11 mouse cellular contexts compared by ENCODE assay signal in genomic region chr11:87007371-87007770, GRCm38 (mm10). TPM values are rescaled to one million over a fixed set of nuclear protein-coding genes. Genes with fewer than 3 reads are reported as not detected.
DNase-seq lines count a peak whose midpoint lies in the region; ATAC-seq and TF ChIP-seq lines count a peak whose summit lies in the region.
"Had no signal": no experiment of that assay in that cellular context is flagged by ENCODE, and none has a peak within 500 bp of the region (broad histone marks: within the 10 kb centered on the region; RNA-seq: fewer than 3 reads in every experiment).

No protein-coding gene starts in this region.

- no peaks in the 10 kb centered on the region for H3K36me3 ChIP-seq in kidney, postnatal 0 days (ENCODE audit: insufficient read depth, low read length)
- H3K36me3 ChIP-seq in kidney, adult 2 months (ENCODE audit: control insufficient read depth, insufficient read depth, low read length): no peaks in the 10 kb centered on the region
- no peaks in the 10 kb centered on the region for H3K36me3 ChIP-seq in neural tube, embryonic 13.5 days
- no peaks in the 10 kb centered on the region for H3K36me3 ChIP-seq in hindbrain, embryonic 11.5 days (ENCODE audit: control insufficient read depth, insufficient read depth, low read length)

- TF ChIP-seq CTCF in kidney, postnatal 0 days (IDR thresholded peaks at IDR 0.05; ENCODE audit: low read depth): no peak
- TF ChIP-seq CTCF in kidney, adult 2 months (conservative IDR thresholded peaks at IDR 0.05; ENCODE audit: insufficient read depth, insufficient read length, low read depth, low read length): no peak

- DNase-seq in kidney, postnatal 0 days (ENCODE audit: low spot score): peak; percentile 67
- no peak for DNase-seq in kidney, adult 2 months
- DNase-seq in neural tube, embryonic 10.5 days (ENCODE audit: extremely low spot score, low spot score): no peak
- peak; percentile 51 for DNase-seq in hindbrain, embryonic 11.5 days (ENCODE audit: low spot score)
- no peak for DNase-seq in left cerebral cortex, postnatal 10 days (ENCODE audit: extremely low spot score in 1 of 2, low spot score in 2 of 2)
- DNase-seq: adrenal gland, adult 2 months; cerebellum, adult 9-11 months; gastrocnemius, postnatal 25 days had no signal

- WGBS in kidney, postnatal 0 days: 17% methylated on average over 8 of the region's 8 CpGs
- 38% methylated on average over 8 of the region's 8 CpGs for WGBS in kidney, adult 2 months
- WGBS in neural tube, embryonic 13.5 days: 16% methylated on average over 8 of the region's 8 CpGs
- WGBS in hindbrain, embryonic 11.5 days: 29% methylated on average over 8 of the region's 8 CpGs

- no peak for TF ChIP-seq POLR2A in kidney, adult 2 months (IDR thresholded peaks at IDR 0.05; ENCODE audit: low read depth, low read length)

- intact Hi-C loops in left cerebral cortex, postnatal 10 days (cut with DNase I): no loop called here

- no peaks in the 10 kb centered on the region for H3K9me3 ChIP-seq in kidney, postnatal 0 days (replicated peaks; ENCODE audit: low read length)
- no peaks in the 10 kb centered on the region for H3K9me3 ChIP-seq in neural tube, embryonic 13.5 days
- no peaks in the 10 kb centered on the region for H3K9me3 ChIP-seq in hindbrain, embryonic 11.5 days (ENCODE audit: control insufficient read depth, low read length)

- no peak overlapping the region for H3K4me2 ChIP-seq in kidney, postnatal 0 days (ENCODE audit: low read length)
- no peak overlapping the region for H3K4me2 ChIP-seq in neural tube, embryonic 13.5 days
- no peak overlapping the region for H3K4me2 ChIP-seq in hindbrain, embryonic 11.5 days (replicated peaks; ENCODE audit: low read depth, low read length)

- H3K4me3 ChIP-seq in kidney, postnatal 0 days (replicated peaks; ENCODE audit: low read depth, low read length): no peak overlapping the region
- H3K4me3 ChIP-seq in kidney, adult 2 months (ENCODE audit: insufficient read depth, low read depth, low read length): no peak overlapping the region
- no peak overlapping the region for H3K4me3 ChIP-seq in neural tube, embryonic 13.5 days
- no peak overlapping the region for H3K4me3 ChIP-seq in hindbrain, embryonic 11.5 days (ENCODE audit: low read depth, low read length)

- ATAC-seq in kidney, postnatal 0 days (replicated peaks; ENCODE audit: low FRiP score, low read depth): no peak
- ATAC-seq in neural tube, embryonic 13.5 days (ENCODE audit: low read depth): no peak
- ATAC-seq in hindbrain, embryonic 11.5 days (ENCODE audit: low FRiP score): no peak
- ATAC-seq in erythroid progenitor cell, adult 5-6 weeks (replicated peaks; ENCODE audit: low FRiP score, poor library complexity, severe bottlenecking): no peak

- no peak overlapping the region; the same call in 1 of the 2 replicates for H3K27ac ChIP-seq in kidney, postnatal 0 days
- no peak overlapping the region for H3K27ac ChIP-seq in kidney, adult 2 months (ENCODE audit: insufficient read depth, low read depth, low read length)
- 0 out of 2 replicates have a peak overlapping the region, but pooled peaks have one; percentile 18 for H3K27ac ChIP-seq in neural tube, embryonic 13.5 days (replicated peaks)
- peak overlapping the region; percentile 21; the same call in 1 of the 2 replicates for H3K27ac ChIP-seq in hindbrain, embryonic 11.5 days (ENCODE audit: low read depth, low read length)
- H3K27ac ChIP-seq: macrophage had no signal

- peaks cover 8% of the 10 kb centered on the region; the same call in 1 of the 2 replicates for H3K4me1 ChIP-seq in kidney, postnatal 0 days (replicated peaks; ENCODE audit: insufficient read depth, low read length)
- H3K4me1 ChIP-seq in kidney, adult 2 months (ENCODE audit: control insufficient read depth, insufficient read depth, low read length): no peaks in the 10 kb centered on the region
- peaks cover 9% of the 10 kb centered on the region; the same call in 1 of the 2 replicates for H3K4me1 ChIP-seq in neural tube, embryonic 13.5 days (replicated peaks)
- no peaks in the 10 kb centered on the region for H3K4me1 ChIP-seq in hindbrain, embryonic 11.5 days (replicated peaks; ENCODE audit: control insufficient read depth, insufficient read depth, low read length)

- no peak overlapping the region for H3K9ac ChIP-seq in kidney, postnatal 0 days (ENCODE audit: low read depth, low read length)
- H3K9ac ChIP-seq in neural tube, embryonic 13.5 days: no peak overlapping the region
- no peak overlapping the region for H3K9ac ChIP-seq in hindbrain, embryonic 11.5 days (ENCODE audit: low read depth, low read length)

- no peaks in the 10 kb centered on the region for H3K27me3 ChIP-seq in kidney, postnatal 0 days (ENCODE audit: insufficient read depth, low read length)
- H3K27me3 ChIP-seq in kidney, adult 2 months (replicated peaks; ENCODE audit: control insufficient read depth, insufficient read depth, low read length): no peaks in the 10 kb centered on the region
- H3K27me3 ChIP-seq in neural tube, embryonic 13.5 days: no peaks in the 10 kb centered on the region
- no peaks in the 10 kb centered on the region for H3K27me3 ChIP-seq in hindbrain, embryonic 11.5 days (ENCODE audit: control insufficient read depth, insufficient read depth, low read length)

RNA-seq across cellular contexts. Expression of gene Ypel2, which starts 13.9 kb away (rescaled TPM):
- 10.6 and 11.1 TPM in 2 replicates for polyA plus RNA-seq in kidney, postnatal 0 days (2015; fragmentation: Nextera tagmentation; extraction: Ambion mirVana)
- 4.7 TPM in 2 replicates for polyA plus RNA-seq in kidney, adult 2 months (2012; rRNA removed)
- 4.6 and 5.3 TPM in 2 replicates for polyA plus RNA-seq in neural tube, embryonic 13.5 days (2015; fragmentation: Nextera tagmentation; extraction: Ambion mirVana)
- polyA plus RNA-seq in hindbrain, embryonic 11.5 days (2014; fragmentation: Nextera tagmentation; extraction: Ambion mirVana): 6.8 and 7.3 TPM in 2 replicates
- 0.36 and 2.9 TPM in 2 replicates for total RNA-seq in erythroid progenitor cell, adult 5-6 weeks (2015; ENCODE audit: low replicate concordance)
- total RNA-seq in erythroid progenitor cell, adult 5-6 weeks (2017; ENCODE audit: low replicate concordance): 0.13 and 1.5 TPM in 2 replicates
- total RNA-seq in left cerebral cortex, postnatal 10 days (2021): 10 to 100 TPM; 21.4 to 22.4 TPM

Comparison
In these comparisons a context has a peak if more than half of its experiments do, and no peak if none do; other contexts are left out.
1. DNase-seq: peak in kidney, postnatal 0 days (single experiment) and hindbrain, embryonic 11.5 days (single experiment); none in kidney, adult 2 months (single experiment), neural tube, embryonic 10.5 days (single experiment) and left cerebral cortex, postnatal 10 days (0 of 2).
2. H3K27ac ChIP-seq: peak in neural tube, embryonic 13.5 days (single experiment) and hindbrain, embryonic 11.5 days (single experiment); none in kidney, postnatal 0 days (single experiment) and kidney, adult 2 months (single experiment).